Mouse (Mus musculus) limb, embryonic 10.5 days (tissue): ENCODE data around the gene Ndufaf5. TPM values are rescaled to one million over a fixed set of nuclear protein-coding genes. Genes with fewer than 3 reads are reported as not detected.
"Not testable (repeated sequence)": the region's sequence is repeated elsewhere in the genome, so short reads cannot be mapped to it uniquely, and the experiment has no call there.

ENCODE experiments used
- DNase-seq: peaks from one replicate; pipeline ENCODE4 v3.0.0-alpha.2; 2017; ENCODE audit warnings: low spot score
- H3K27ac ChIP-seq: fragments of 300-500 bp; sonication (generic); 2 replicates; pipeline ENCODE4 v1.5.1; 2016; ENCODE audit warnings: mild to moderate bottlenecking
- H3K27me3 ChIP-seq: fragments of 300-500 bp; sonication (generic); 2 replicates; pipeline ENCODE4 v1.6.1; 2016; ENCODE audit warnings: low read depth, mild to moderate bottlenecking; ENCODE audit not compliant: poor library complexity, severe bottlenecking
- H3K36me3 ChIP-seq: fragments of 300-500 bp; sonication (generic); 2 replicates; pipeline ENCODE4 v1.6.1; 2016; ENCODE audit warnings: mild to moderate bottlenecking, moderate library complexity
- H3K4me1 ChIP-seq: fragments of 300-500 bp; sonication (generic); 2 replicates; pipeline ENCODE4 v1.6.1; 2016
- H3K4me3 ChIP-seq: fragments of 300-500 bp; sonication (generic); 2 replicates; pipeline ENCODE4 v1.5.1; 2016; ENCODE audit warnings: mild to moderate bottlenecking, moderate library complexity
- H3K9me3 ChIP-seq: fragments of 300-500 bp; sonication (generic); replicated peaks from 2 replicates; pipeline ENCODE4 v1.6.1; 2016; ENCODE audit warnings: mild to moderate bottlenecking
- WGBS: fragments of 180-500 bp; shearing (Covaris S2); methylation state at CpG from one replicate; pipeline ENCODE4 v1.1.7; 2016; 5-methylcytosine and 5-hydroxymethylcytosine counted together
- polyA plus RNA-seq: library from polyadenylated mRNA; unstranded; fragments of >200 nt; fragmentation: Nextera tagmentation; extraction: Ambion mirVana; gene quantifications from 2 replicates; pipeline ENCODE4 v1.2.1, GENCODE M21; 2016

Ndufaf5 gene
- polyA plus RNA-seq = 26.8 and 31.5 TPM in 2 replicates

DNA sequence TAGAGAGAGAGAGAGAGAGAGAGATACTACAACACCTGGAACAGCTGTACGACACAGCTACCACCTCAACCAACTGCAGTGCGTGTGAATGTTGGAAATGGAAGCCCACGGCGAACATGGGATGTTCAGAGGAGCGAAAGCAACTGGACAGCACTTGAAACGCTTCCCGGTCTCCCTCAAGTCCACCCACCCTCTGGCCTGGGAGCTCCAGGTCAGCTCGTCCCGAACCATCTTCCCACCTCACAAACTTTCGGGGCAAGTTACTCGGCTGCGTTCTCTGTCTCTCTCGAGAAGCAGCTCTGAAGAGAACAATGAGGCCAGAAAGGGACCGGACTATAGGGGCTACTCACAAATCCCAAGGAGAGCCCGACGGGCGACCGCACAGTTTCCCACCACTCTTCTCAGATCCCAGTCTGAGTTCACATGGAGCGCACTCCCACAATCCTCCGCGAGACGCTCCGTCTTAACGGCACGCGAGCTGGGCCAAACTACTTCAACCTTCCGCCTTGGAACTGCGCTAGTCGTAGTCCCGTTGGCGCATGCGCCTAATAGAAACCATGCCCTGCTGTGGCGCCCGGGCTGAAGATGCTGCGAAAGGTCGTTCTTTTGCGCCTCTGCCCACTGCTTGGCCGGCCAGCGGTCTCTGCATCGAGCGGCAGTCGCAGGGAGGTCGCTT lies at the start of gene Ndufaf5, which contains the start of gene Esf1:
Gene Ndufaf5 (plus strand): TSS at position 523 of the 676 bp plus-strand sequence.
Gene Esf1 (minus strand): TSS at position 438 of the 676 bp plus-strand sequence.
- H3K4me3 ChIP-seq = peak within 1 kb of the TSS; percentile 86
- peak; percentile 95 for DNase-seq
- under 1% methylated on average over 43 of the region's 43 CpGs for WGBS
- H3K27ac ChIP-seq = peak within 1 kb of the TSS; percentile 93
- no peaks in the 10 kb centered on the region for H3K27me3 ChIP-seq
- H3K36me3 ChIP-seq = peaks cover 37% of the 10 kb centered on the region
- peaks cover 16% of the 10 kb centered on the region for H3K4me1 ChIP-seq
- H3K9me3 ChIP-seq = no peaks in the 10 kb centered on the region

DNA sequence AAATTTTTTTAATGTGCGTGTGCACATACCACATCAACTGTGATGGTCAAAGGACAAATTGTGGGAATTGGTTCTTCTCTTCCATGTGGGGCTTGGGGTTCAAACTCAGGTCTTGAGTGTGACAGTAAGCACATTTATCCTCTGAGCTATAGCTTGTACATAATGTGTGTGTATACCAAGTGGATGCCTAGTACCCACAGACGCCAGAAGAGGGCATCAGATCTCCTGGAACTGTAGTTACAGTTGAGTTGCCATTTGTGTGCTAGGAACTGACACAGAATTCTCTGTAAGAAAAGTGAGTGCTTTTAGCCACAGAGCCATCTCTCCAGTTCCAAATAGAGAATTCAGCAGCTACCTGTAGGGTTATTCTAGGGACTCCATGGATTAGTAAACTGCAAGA lies 44.9 kb upstream of the Ndufaf5 start:
- 85% methylated on average over 2 of the region's 2 CpGs for WGBS
- Histone ChIP-seq H3K36me3 (peaks cover 95% of the 10 kb centered on the region), H3K4me3 (no peak overlapping the region), H3K27me3 (no peaks in the 10 kb centered on the region), H3K4me1 (no peaks in the 10 kb centered on the region), H3K27ac (no peak overlapping the region), H3K9me3 (no peaks in the 10 kb centered on the region)
- DNase-seq = no peak

DNA sequence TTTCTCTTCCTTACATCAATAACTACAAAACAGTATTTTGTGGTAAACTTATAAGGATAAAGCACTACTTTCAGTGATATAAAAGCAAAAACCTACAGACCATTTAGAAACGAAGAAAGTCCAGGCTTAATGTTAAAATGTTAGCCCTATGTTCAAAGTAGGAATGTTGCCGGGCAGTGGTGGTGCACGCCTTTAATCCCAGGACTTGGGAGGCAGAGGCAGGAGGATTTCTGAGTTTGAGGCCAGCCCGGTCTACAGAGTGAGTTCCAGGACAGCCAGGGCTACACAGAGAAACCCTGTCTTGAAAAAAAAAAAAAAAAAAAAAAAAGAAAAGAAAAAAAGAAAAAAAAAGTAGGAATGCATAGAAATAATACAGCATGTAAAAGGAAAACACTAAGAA lies 18.7 kb upstream of the Ndufaf5 start, which contains the start of gene Gm17374:
Gene Gm17374 (plus strand): TSS at position 301 of the 400 bp plus-strand sequence.
- not testable (repeated sequence) for H3K4me3 ChIP-seq, H3K9me3 ChIP-seq, H3K27me3 ChIP-seq, H3K27ac ChIP-seq, H3K4me1 ChIP-seq, DNase-seq
- 89% methylated on average over 4 of the region's 4 CpGs for WGBS
- H3K36me3 ChIP-seq = peaks cover 84% of the 10 kb centered on the region

DNA sequence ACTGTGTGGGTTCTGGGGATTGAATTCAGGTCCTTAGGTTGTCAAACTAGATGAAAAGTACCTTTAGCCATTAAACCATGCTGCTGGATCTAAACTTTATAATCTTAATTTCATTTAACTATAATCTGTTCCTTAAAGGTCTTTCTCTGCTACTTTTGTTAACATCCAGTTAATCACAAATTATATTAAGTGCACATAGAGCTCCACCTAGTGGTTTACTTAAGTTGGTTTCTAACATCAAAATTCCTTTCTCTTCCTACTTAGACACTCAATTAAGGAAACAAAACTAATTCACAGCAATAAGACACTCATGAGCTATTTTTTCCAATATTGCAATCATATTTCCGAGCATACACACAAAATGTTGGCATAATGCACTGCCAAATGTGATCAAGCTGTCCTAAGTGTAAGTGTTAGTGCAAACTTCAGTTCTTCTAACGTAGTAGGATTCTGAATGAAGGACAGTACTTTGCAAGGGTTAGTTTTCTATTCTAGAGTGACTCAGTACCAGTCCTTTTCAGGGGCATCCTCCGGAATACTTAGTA lies 11.2 kb upstream of the Ndufaf5 start:
- peaks cover 90% of the 10 kb centered on the region for H3K36me3 ChIP-seq
- no peak overlapping the region for H3K27ac ChIP-seq
- DNase-seq = no peak
- H3K4me1 ChIP-seq = no peaks in the 10 kb centered on the region
- no peak overlapping the region for H3K4me3 ChIP-seq
- no peaks in the 10 kb centered on the region for H3K9me3 ChIP-seq
- 85% methylated on average over 3 of the region's 3 CpGs for WGBS
- no peaks in the 10 kb centered on the region for H3K27me3 ChIP-seq

DNA sequence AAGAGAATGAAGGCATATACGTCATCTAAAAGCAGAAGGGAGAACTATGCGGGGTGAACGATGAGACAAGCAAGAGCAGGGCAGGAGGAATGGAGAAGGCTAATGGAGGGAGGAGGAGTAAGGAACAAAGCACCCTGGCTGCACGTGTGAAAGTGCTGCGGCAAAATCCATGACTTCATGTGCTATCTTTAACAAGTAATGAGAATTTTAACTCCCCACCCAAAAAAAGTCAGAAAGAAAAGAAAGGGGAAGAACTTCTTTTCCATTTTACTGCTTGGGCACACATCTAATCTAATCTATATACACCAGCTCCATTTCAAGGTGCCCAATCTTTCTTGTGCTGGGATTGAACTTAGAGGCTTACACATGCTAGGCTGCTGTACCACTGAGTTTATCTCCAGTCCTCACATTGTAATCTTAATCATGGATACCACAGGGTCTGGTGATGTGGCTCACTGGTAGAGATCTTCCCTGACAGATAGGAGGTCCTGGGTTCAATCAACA lies 7.0 kb upstream of the Ndufaf5 start:
- WGBS = 93% methylated on average over 5 of the region's 5 CpGs
- Histone ChIP-seq H3K4me3 (no peak overlapping the region), H3K36me3 (peaks cover 79% of the 10 kb centered on the region)

DNA sequence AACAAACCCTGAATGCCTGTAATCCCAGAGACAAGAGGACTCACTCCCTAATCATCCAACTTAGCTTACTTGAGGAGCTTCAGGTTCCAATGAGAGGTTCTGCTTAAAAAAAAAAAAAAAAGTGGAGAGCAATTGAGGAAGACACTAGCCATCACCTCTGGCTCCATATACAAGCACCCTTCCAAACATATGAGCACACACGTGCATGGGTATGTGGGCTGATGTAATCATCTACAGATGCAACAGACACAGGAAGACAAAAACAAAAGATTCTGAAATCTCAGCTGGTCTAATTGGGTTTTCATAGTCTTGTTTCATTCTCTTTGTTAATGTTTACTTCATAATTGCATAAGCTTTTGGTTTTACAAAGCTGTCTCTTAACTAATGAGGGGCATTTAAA lies 1.4 kb upstream of the Ndufaf5 start:
- 86% methylated on average over 1 of the region's 1 CpGs for WGBS
- DNase-seq = no peak
- peak overlapping the region; percentile 86 for H3K4me3 ChIP-seq

More for the DNA sequence above, 7.0 kb upstream of the Ndufaf5 start:
- H3K9me3 ChIP-seq = no peaks in the 10 kb centered on the region
- DNase-seq = no peak
- no peaks in the 10 kb centered on the region for H3K4me1 ChIP-seq
- no peak overlapping the region for H3K27ac ChIP-seq
- no peaks in the 10 kb centered on the region for H3K27me3 ChIP-seq

DNA sequence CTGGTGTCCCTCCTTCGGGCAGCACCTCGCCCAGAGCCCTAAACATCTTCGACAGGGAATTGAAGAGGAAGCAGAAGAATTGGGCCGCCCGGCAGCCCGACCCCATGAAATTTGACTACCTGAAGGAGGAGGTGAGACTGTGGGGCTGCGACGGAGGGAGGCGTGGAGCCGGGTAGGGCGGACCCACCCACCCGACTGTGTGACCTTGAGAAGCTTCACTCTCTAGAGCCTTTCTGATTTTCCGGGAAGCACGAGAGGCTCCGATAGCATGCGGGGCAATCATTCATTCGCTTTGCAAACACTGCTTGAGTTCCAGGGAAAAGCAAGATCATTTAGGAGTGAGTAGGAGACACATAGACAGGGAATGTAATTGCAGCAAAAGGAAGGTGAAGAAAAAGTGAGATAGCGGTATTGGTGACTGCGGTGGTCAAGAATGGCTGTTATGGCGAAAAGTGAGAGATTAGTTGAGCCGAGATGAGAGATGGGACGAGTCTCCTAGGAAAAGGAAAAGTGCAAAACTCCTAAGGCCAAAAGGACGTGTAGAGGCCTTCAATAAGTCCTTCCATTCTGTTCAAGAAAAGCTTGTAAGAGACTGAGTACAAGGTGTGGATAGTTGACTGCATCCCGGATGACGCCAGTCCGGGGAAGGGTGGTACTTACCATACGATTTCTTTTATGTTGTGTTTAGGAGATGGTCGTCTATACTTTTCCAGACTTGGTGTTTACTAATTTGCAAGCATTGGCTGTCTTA lies 529 bp downstream of the Ndufaf5 start:
- WGBS = 7% methylated on average over 28 of the region's 28 CpGs
- Histone ChIP-seq H3K4me3 (peak overlapping the region; percentile 86), H3K4me1 (peaks cover 16% of the 10 kb centered on the region), H3K36me3 (peaks cover 37% of the 10 kb centered on the region), H3K27ac (peak overlapping the region; percentile 93), H3K27me3 (no peaks in the 10 kb centered on the region), H3K9me3 (no peaks in the 10 kb centered on the region)
- DNase-seq = no peak

More for the DNA sequence above, 1.4 kb upstream of the Ndufaf5 start:
- Histone ChIP-seq H3K4me1 (peaks cover 16% of the 10 kb centered on the region), H3K27me3 (no peaks in the 10 kb centered on the region), H3K36me3 (peaks cover 43% of the 10 kb centered on the region), H3K27ac (no peak overlapping the region), H3K9me3 (no peaks in the 10 kb centered on the region)

DNA sequence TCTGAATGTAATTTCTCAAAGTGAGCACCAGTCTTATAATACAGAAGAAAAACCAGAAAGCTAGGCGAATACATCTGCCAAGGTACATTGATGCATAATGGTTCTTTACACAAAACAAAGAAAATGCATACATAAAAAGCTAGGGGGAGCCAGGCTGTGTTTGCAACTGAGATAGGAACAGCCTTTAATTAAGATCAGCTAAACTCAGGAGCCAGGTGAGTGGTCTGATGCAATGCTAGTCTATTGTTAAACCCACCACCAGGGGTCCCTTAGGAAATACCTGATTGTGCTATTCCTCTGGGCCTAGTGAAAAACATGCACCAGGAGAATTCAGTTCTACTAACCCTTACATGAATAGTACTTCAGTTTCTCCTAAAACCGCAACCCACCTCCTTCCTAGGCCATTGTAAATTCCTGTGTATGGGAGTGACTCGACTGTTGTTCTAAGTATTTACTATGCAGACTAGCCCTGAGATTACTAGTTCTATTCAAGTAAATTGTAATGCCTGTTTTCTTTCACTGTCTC lies 15.3 kb downstream of the Ndufaf5 start:
- H3K9me3 ChIP-seq, H3K27ac ChIP-seq, H3K27me3 ChIP-seq, DNase-seq, H3K4me3 ChIP-seq, H3K4me1 ChIP-seq: not testable (repeated sequence)
- H3K36me3 ChIP-seq = peaks cover 59% of the 10 kb centered on the region
- WGBS = 97% methylated on average over 3 of the region's 3 CpGs

DNA sequence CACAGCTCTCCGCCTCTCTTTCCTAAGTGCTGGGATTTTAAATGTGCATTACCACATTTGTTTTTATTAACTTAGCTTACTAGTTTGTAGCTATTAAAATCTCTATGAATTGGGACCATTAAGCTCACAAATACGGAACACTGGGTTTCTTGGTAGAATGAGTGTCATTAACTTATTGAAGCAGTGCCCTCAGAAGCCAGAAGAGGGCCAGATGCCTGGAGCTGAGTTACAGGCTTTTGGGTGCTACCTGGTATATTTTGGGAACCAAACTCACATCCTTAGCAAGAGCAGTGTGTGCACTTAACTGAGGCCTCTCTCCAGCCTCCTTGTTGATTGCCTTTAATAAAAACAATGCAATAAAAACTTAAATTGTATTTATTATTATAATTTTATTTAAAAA lies 30.3 kb downstream of the Ndufaf5 start:
- Histone ChIP-seq H3K4me1 (no peaks in the 10 kb centered on the region), H3K4me3 (no peak overlapping the region), H3K27ac (no peak overlapping the region), H3K27me3 (no peaks in the 10 kb centered on the region), H3K36me3 (peaks cover 50% of the 10 kb centered on the region), H3K9me3 (no peaks in the 10 kb centered on the region)
- DNase-seq = no peak
- WGBS = 87% methylated on average over 2 of the region's 2 CpGs

DNA sequence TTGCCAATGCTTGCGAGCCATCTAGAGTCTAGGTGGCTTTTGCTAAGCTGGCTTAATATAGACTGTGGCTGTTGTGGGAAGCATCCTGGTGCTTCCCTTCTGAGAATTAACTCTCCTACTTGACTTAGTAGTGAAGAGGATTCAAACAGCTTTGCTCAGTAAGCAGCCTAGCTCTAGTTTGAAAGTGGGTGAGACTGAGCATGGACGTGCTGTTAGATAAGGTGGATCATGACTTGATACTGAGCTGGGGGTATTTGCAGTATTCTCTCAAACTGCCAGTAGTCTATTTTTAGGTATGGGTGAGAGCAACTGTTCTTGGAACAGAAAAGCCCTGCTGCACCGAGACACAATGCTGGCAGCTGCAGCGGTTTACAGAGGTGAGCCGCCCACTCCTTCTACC lies 32.1 kb downstream of the Ndufaf5 start:
- H3K4me3 ChIP-seq = no peak overlapping the region
- H3K27ac ChIP-seq = no peak overlapping the region
- H3K27me3 ChIP-seq = no peaks in the 10 kb centered on the region
- WGBS = 95% methylated on average over 5 of the region's 5 CpGs
- DNase-seq = no peak
- peaks cover 57% of the 10 kb centered on the region for H3K36me3 ChIP-seq
- no peaks in the 10 kb centered on the region for H3K4me1 ChIP-seq
- H3K9me3 ChIP-seq = no peaks in the 10 kb centered on the region

DNA sequence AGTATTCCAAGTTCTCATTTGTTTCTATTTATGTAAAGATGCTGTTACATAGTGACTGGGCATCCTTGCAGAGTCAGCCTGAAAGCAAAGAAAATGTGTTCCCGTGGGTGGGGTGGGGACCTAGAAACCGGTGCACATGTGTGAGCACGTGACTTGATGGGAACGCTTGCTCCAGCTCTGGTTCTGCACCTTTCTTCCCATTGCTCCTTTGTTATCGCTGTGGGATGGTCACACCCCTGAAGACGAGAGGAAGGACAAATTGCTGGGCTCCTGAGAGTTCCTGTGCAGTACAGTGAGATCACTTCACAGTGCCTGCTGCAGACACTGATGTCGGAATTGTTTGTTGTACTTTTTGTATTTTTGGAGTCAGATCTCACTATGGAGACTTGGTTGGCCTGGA lies 33.3 kb downstream of the Ndufaf5 start:
- no peaks in the 10 kb centered on the region for H3K9me3 ChIP-seq
- 93% methylated on average over 7 of the region's 7 CpGs for WGBS
- H3K4me1 ChIP-seq = no peaks in the 10 kb centered on the region
- peaks cover 51% of the 10 kb centered on the region for H3K36me3 ChIP-seq
- no peak overlapping the region for H3K4me3 ChIP-seq
- H3K27me3 ChIP-seq = no peaks in the 10 kb centered on the region
- H3K27ac ChIP-seq = no peak overlapping the region
- DNase-seq = no peak

DNA sequence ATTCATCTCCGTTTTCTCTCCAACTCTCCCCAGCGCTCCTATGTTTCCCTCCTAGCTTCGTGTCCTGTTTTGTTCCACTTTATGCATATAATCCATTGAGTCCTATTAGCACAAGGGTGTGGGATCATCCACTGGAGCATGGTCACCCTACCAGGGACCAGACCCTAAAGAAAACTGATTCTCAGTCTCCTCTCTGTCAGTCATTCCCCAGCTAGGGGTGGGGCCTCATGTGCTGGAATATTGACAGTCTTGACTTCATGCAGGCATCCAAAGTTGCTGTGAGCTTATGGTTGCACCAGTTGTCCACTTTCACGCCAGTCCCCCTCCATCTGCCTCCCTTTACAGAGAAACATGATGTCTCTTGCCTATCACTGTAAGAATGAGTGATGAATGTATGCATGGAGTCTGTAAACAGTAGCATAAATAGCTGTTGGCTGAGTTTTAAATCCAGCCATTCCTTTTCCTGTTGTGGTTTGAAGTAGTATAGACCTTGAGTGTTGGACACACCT lies 44.1 kb downstream of the Ndufaf5 start:
- WGBS = 91% methylated on average over 4 of the region's 4 CpGs
- H3K4me1 ChIP-seq = no peaks in the 10 kb centered on the region

More for the DNA sequence above, 44.1 kb downstream of the Ndufaf5 start:
- DNase-seq = no peak
- Histone ChIP-seq H3K27me3 (no peaks in the 10 kb centered on the region), H3K27ac (no peak overlapping the region), H3K9me3 (no peaks in the 10 kb centered on the region), H3K4me3 (no peak overlapping the region), H3K36me3 (no peaks in the 10 kb centered on the region)
